Mouse (Mus musculus) limb, embryonic 11.5 days (tissue): ENCODE measurements at regions not wholly inside any gene's neighbourhood (a gene's known extent, or its start where the extent isn't known, plus 50 kb on each side); places are given as distances from the start of the nearest gene placed in this dataset.

Experiments used
- ATAC-seq: fragments of 200-750 bp; cut with Nextera tagmentation; 2 replicates; pipeline ENCODE4 v1.8.0; 2017; ENCODE audit warnings: low read depth; ENCODE audit not compliant: insufficient number of reproducible peaks, low FRiP score, low TSS enrichment
- DNase-seq: peaks from one replicate; pipeline ENCODE4 v3.0.0-alpha.2; 2015; ENCODE audit warnings: low spot score
- H3K27ac ChIP-seq: fragments of 300-500 bp; sonication (generic); replicated peaks from 2 replicates; pipeline ENCODE4 v1.5.1; 2014; ENCODE audit warnings: low read depth, mild to moderate bottlenecking, low read length
- H3K27me3 ChIP-seq: fragments of 300-500 bp; sonication (generic); 2 replicates; pipeline ENCODE4 v1.6.1; 2014; ENCODE audit warnings: mild to moderate bottlenecking, low read length, mixed read lengths; ENCODE audit not compliant: control insufficient read depth, insufficient read depth
- H3K36me3 ChIP-seq: fragments of 300-500 bp; sonication (generic); 2 replicates; pipeline ENCODE4 v1.6.1; 2014; ENCODE audit warnings: mild to moderate bottlenecking, low read length, moderate library complexity, mixed read lengths; ENCODE audit not compliant: control insufficient read depth, insufficient read depth
- H3K4me1 ChIP-seq: fragments of 300-500 bp; sonication (generic); 2 replicates; pipeline ENCODE4 v1.6.1; 2014; ENCODE audit warnings: low read length, mixed read lengths; ENCODE audit not compliant: control insufficient read depth, insufficient read depth
- H3K4me2 ChIP-seq: fragments of 300-500 bp; sonication (generic); 2 replicates; pipeline ENCODE4 v1.6.1; 2014; ENCODE audit warnings: low read depth, mild to moderate bottlenecking, moderate library complexity; ENCODE audit not compliant: severe bottlenecking
- H3K4me3 ChIP-seq: fragments of 300-500 bp; sonication (generic); 2 replicates; pipeline ENCODE4 v1.5.1; 2014; ENCODE audit warnings: low read depth, low read length
- H3K9ac ChIP-seq: fragments of 300-500 bp; sonication (generic); 2 replicates; pipeline ENCODE4 v1.6.1; 2014; ENCODE audit warnings: mild to moderate bottlenecking, low read length
- H3K9me3 ChIP-seq: fragments of 300-500 bp; sonication (generic); 2 replicates; pipeline ENCODE4 v1.6.1; 2016; ENCODE audit warnings: low read length; ENCODE audit not compliant: control insufficient read depth
- WGBS: fragments of 180-500 bp; shearing (Covaris S2); extraction: QIAGEN DNeasy Blood & Tissue Kit; methylation state at CpG from one replicate; pipeline ENCODE4 v1.1.7; 2014; 5-methylcytosine and 5-hydroxymethylcytosine counted together

- DNase-seq (no peak), ATAC-seq (no peak)
- H3K4me3 ChIP-seq, result no peak overlapping the region
- no peak overlapping the region for H3K4me2 ChIP-seq
- H3K4me1 ChIP-seq, result no peaks in the 10 kb centered on the region
- H3K27ac ChIP-seq, result no peak overlapping the region
- H3K9me3 ChIP-seq, result no peaks in the 10 kb centered on the region
- H3K36me3 ChIP-seq, result no peaks in the 10 kb centered on the region
- WGBS, result 88% methylated on average over 7 of the region's 7 CpGs
- no peaks in the 10 kb centered on the region for H3K27me3 ChIP-seq
- no peak overlapping the region for H3K9ac ChIP-seq
Observed at GRCm38 (mm10) chr8:115965981-115966380, 258.4 kb upstream of the Maf start.

GRCm38 (mm10) chr8:115955371-115955770 lies 247.8 kb upstream of the Maf start:
- WGBS, result 84% methylated on average over 5 of the region's 5 CpGs
- Histone ChIP-seq H3K4me1 (no peaks in the 10 kb centered on the region), H3K9ac (no peak overlapping the region), H3K27me3 (no peaks in the 10 kb centered on the region), H3K27ac (no peak overlapping the region), H3K4me3 (no peak overlapping the region), H3K9me3 (no peaks in the 10 kb centered on the region), H3K36me3 (no peaks in the 10 kb centered on the region), H3K4me2 (no peak overlapping the region)
- DNase-seq (no peak), ATAC-seq (no peak)

GRCm38 (mm10) chr8:115953783-115954470 lies 246.3 kb upstream of the Maf start:
- Histone ChIP-seq H3K27ac (no peak overlapping the region), H3K4me2 (no peak overlapping the region), H3K4me1 (no peaks in the 10 kb centered on the region), H3K36me3 (no peaks in the 10 kb centered on the region), H3K27me3 (no peaks in the 10 kb centered on the region), H3K9me3 (no peaks in the 10 kb centered on the region), H3K9ac (no peak overlapping the region), H3K4me3 (no peak overlapping the region)
- no peak for DNase-seq
- no peak for ATAC-seq
- 85% methylated on average over 7 of the region's 7 CpGs for WGBS

- no peak overlapping the region for H3K9ac ChIP-seq
- H3K36me3 ChIP-seq, result no peaks in the 10 kb centered on the region
- no peaks in the 10 kb centered on the region for H3K4me1 ChIP-seq
- H3K27me3 ChIP-seq, result no peaks in the 10 kb centered on the region
- H3K9me3 ChIP-seq, result no peaks in the 10 kb centered on the region
- no peak for DNase-seq
- ATAC-seq, result no peak
- no peak overlapping the region for H3K27ac ChIP-seq
- no peak overlapping the region for H3K4me2 ChIP-seq
- H3K4me3 ChIP-seq, result no peak overlapping the region
- WGBS, result 83% methylated on average over 1 of the region's 1 CpGs
Observed at GRCm38 (mm10) chr8:115952496-115952895, 244.9 kb upstream of the Maf start.

- H3K9me3 ChIP-seq, result no peaks in the 10 kb centered on the region
- H3K4me1 ChIP-seq, result no peaks in the 10 kb centered on the region
- no peak for DNase-seq
- no peak overlapping the region for H3K4me2 ChIP-seq
- no peak overlapping the region for H3K9ac ChIP-seq
- H3K27me3 ChIP-seq, result no peaks in the 10 kb centered on the region
- H3K36me3 ChIP-seq, result no peaks in the 10 kb centered on the region
- 86% methylated on average over 2 of the region's 2 CpGs for WGBS
- no peak overlapping the region for H3K4me3 ChIP-seq
- ATAC-seq, result no peak
- no peak overlapping the region for H3K27ac ChIP-seq
Observed at GRCm38 (mm10) chr8:115948916-115949315, 241.3 kb upstream of the Maf start.

- H3K9me3 ChIP-seq, result no peaks in the 10 kb centered on the region
- no peak for DNase-seq
- H3K9ac ChIP-seq, result no peak overlapping the region
- no peaks in the 10 kb centered on the region for H3K36me3 ChIP-seq
- ATAC-seq, result no peak
- H3K4me2 ChIP-seq, result no peak overlapping the region
- H3K27ac ChIP-seq, result no peak overlapping the region
- H3K4me1 ChIP-seq, result no peaks in the 10 kb centered on the region
- H3K4me3 ChIP-seq, result no peak overlapping the region
- WGBS, result 88% methylated on average over 2 of the region's 2 CpGs
- no peaks in the 10 kb centered on the region for H3K27me3 ChIP-seq
Observed at GRCm38 (mm10) chr8:115948036-115948435, 240.4 kb upstream of the Maf start.

- Histone ChIP-seq H3K4me2 (no peak overlapping the region), H3K27ac (no peak overlapping the region), H3K9ac (no peak overlapping the region), H3K27me3 (no peaks in the 10 kb centered on the region), H3K9me3 (no peaks in the 10 kb centered on the region), H3K4me3 (no peak overlapping the region), H3K36me3 (no peaks in the 10 kb centered on the region), H3K4me1 (no peaks in the 10 kb centered on the region)
- ATAC-seq (no peak), DNase-seq (peak; percentile 45)
- 41% methylated on average over 16 of the region's 16 CpGs for WGBS
Observed at GRCm38 (mm10) chr8:115942731-115943509, 235.3 kb upstream of the Maf start.

- Histone ChIP-seq H3K27ac (no peak overlapping the region), H3K36me3 (no peaks in the 10 kb centered on the region), H3K4me1 (no peaks in the 10 kb centered on the region), H3K4me2 (no peak overlapping the region), H3K9ac (no peak overlapping the region), H3K4me3 (no peak overlapping the region), H3K27me3 (no peaks in the 10 kb centered on the region), H3K9me3 (no peaks in the 10 kb centered on the region)
- WGBS, result 69% methylated on average over 8 of the region's 8 CpGs
- no peak for DNase-seq
- no peak for ATAC-seq
Observed at GRCm38 (mm10) chr8:115929472-115930210, 222.0 kb upstream of the Maf start.
